Mouse (Mus musculus): ENCODE measurements around the gene Prkd1. TPM values are rescaled to one million over a fixed set of nuclear protein-coding genes. Genes with fewer than 3 reads are reported as not detected.

Gene Prkd1
- total and polyA plus RNA-seq, 2 experiments, result 0.04 to 0.09 TPM

DNA sequence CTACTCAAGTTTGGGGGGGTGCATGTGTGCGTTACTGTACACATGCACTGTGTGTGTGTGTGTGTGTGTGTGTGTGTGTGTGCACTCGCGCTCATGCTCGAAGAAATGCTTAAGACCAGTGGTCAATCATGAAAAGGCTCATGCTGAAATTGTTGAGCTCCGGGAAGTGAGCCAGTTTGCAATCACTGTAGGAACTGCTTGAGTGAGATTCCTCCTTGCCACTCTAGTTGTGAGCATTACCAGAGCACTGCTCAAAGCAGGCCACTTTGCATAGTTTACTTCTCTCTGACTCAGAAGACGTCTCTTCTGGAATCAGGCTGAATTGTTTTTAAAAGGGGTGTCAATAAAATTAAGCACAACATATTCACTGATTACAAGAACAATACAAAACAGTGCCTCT, 54.4 kb downstream of the Prkd1 start:
- Histone ChIP-seq H3K27ac (replicated peaks; ENCODE audit: insufficient read depth, low read depth, low read length) (no peak overlapping the region), H3K27me3 (ENCODE audit: control insufficient read depth, insufficient read depth, low read length) (no peaks in the 10 kb centered on the region), H3K9ac (ENCODE audit: low read depth, low read length) (no peak overlapping the region), H3K79me2 (ENCODE audit: control insufficient read depth, insufficient read depth, low read length) (no peaks in the 10 kb centered on the region), H3K36me3 (ENCODE audit: control insufficient read depth, insufficient read depth, low read length) (no peaks in the 10 kb centered on the region), H3K4me3 (ENCODE audit: insufficient read depth, low read depth, low read length) (no peak overlapping the region), H3K4me1 (ENCODE audit: control insufficient read depth, insufficient read depth, low read length) (no peaks in the 10 kb centered on the region)
- TF ChIP-seq CTCF (IDR thresholded peaks at IDR 0.05; ENCODE audit: low read depth, low read length), result no peak
- no peak for TF ChIP-seq POLR2A (IDR thresholded peaks at IDR 0.05; ENCODE audit: extremely low read depth, insufficient read depth, low read length)
- WGBS, result 76% methylated on average over 6 of the region's 6 CpGs
- DNase-seq (ENCODE audit: extremely low read depth, low read depth, low spot score), result no peak

DNA sequence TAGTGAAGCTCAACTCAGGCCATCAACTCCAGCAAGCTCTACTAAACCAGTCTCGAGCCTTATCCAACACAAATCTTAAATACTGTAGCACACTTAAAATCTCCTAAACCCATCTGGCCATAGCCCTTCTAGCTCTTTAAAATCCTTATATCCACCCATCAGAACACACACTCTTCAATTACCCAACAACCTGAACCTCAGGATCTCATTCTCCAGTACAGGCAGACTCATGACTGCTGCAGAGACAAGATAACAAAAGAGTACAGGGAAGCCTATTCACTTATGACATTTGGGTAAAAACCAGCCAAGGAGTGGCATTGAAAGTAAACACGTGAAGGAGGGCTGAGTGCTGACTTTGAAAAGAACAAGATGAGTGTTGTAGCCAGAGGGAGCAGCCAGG, 55.4 kb downstream of the Prkd1 start:
- 69% methylated on average over 2 of the region's 2 CpGs for WGBS
- Histone ChIP-seq H3K9ac (ENCODE audit: low read depth, low read length) (no peak overlapping the region), H3K4me3 (ENCODE audit: insufficient read depth, low read depth, low read length) (no peak overlapping the region), H3K79me2 (ENCODE audit: control insufficient read depth, insufficient read depth, low read length) (no peaks in the 10 kb centered on the region), H3K4me1 (ENCODE audit: control insufficient read depth, insufficient read depth, low read length) (no peaks in the 10 kb centered on the region), H3K27ac (replicated peaks; ENCODE audit: insufficient read depth, low read depth, low read length) (no peak overlapping the region), H3K27me3 (ENCODE audit: control insufficient read depth, insufficient read depth, low read length) (no peaks in the 10 kb centered on the region), H3K36me3 (ENCODE audit: control insufficient read depth, insufficient read depth, low read length) (no peaks in the 10 kb centered on the region)
- DNase-seq (ENCODE audit: extremely low read depth, low read depth, low spot score), result no peak
- TF ChIP-seq CTCF (IDR thresholded peaks at IDR 0.05; ENCODE audit: low read depth, low read length), result no peak
- TF ChIP-seq POLR2A (IDR thresholded peaks at IDR 0.05; ENCODE audit: extremely low read depth, insufficient read depth, low read length), result no peak

DNA sequence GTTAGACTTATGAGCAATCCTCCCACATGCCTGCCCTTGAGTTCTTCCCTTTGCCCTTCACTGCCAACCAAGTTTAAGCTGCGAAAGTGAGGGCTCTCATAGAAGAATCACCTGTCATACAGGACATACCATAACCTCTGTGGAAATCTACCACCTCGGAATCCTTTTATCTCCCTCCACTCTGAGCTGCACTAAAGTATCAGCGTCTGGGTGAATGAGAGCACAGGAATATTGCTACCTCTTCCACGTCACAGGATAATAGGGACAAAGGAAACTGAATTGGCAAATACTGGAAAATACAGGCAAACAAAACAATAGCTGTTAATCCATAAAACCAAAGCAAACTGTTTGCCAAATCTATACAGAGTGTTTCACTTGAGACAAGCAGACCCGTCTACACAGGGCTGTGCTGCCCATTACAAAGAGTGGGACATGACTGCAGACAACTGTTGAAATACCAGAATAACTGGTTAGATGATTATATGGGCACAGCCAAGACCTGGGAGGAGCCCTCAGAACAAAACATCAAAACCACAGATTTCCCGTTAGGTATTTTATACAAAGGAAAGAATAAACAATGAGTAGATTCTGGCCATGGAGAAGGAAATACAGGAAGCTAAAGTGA, 60.6 kb downstream of the Prkd1 start:
- H3K9ac ChIP-seq (ENCODE audit: low read depth, low read length), result no peak overlapping the region
- no peaks in the 10 kb centered on the region for H3K36me3 ChIP-seq (ENCODE audit: control insufficient read depth, insufficient read depth, low read length)
- WGBS, result 70% methylated on average over 6 of the region's 6 CpGs
- no peaks in the 10 kb centered on the region for H3K27me3 ChIP-seq (ENCODE audit: control insufficient read depth, insufficient read depth, low read length)
- H3K27ac ChIP-seq (replicated peaks; ENCODE audit: insufficient read depth, low read depth, low read length), result no peak overlapping the region
- no peaks in the 10 kb centered on the region for H3K79me2 ChIP-seq (ENCODE audit: control insufficient read depth, insufficient read depth, low read length)
- DNase-seq (ENCODE audit: extremely low read depth, low read depth, low spot score), result no peak
- TF ChIP-seq CTCF (IDR thresholded peaks at IDR 0.05; ENCODE audit: low read depth, low read length), result no peak
- no peak for TF ChIP-seq POLR2A (IDR thresholded peaks at IDR 0.05; ENCODE audit: extremely low read depth, insufficient read depth, low read length)
- no peak overlapping the region for H3K4me3 ChIP-seq (ENCODE audit: insufficient read depth, low read depth, low read length)
- no peaks in the 10 kb centered on the region for H3K4me1 ChIP-seq (ENCODE audit: control insufficient read depth, insufficient read depth, low read length)

DNA sequence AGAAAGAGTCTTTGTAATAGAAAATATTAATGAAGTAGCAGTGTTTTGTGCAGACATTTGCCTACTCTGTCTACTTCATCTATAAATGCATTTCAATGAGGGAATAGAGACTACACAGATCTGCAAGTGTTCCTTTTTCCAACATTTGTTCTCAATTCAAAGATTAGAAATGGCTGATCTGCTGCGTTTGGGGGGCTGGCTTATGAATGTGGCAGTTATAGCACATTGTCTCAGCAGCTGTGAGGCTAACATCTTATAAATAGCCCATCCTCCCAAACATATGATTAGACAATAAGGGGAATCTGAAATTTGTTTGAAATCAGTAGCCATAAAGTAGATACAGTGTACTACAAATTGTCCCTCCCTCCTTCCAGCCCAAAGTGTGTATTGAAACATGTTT, 83.7 kb downstream of the Prkd1 start:
- TF ChIP-seq POLR2A (IDR thresholded peaks at IDR 0.05; ENCODE audit: extremely low read depth, insufficient read depth, low read length) (no peak), CTCF (IDR thresholded peaks at IDR 0.05; ENCODE audit: low read depth, low read length) (no peak)
- DNase-seq (ENCODE audit: extremely low read depth, low read depth, low spot score), result no peak
- Histone ChIP-seq H3K27ac (replicated peaks; ENCODE audit: insufficient read depth, low read depth, low read length) (no peak overlapping the region), H3K79me2 (ENCODE audit: control insufficient read depth, insufficient read depth, low read length) (no peaks in the 10 kb centered on the region), H3K4me1 (ENCODE audit: control insufficient read depth, insufficient read depth, low read length) (no peaks in the 10 kb centered on the region), H3K27me3 (ENCODE audit: control insufficient read depth, insufficient read depth, low read length) (no peaks in the 10 kb centered on the region), H3K36me3 (ENCODE audit: control insufficient read depth, insufficient read depth, low read length) (no peaks in the 10 kb centered on the region), H3K9ac (ENCODE audit: low read depth, low read length) (no peak overlapping the region), H3K4me3 (ENCODE audit: insufficient read depth, low read depth, low read length) (no peak overlapping the region)
- WGBS, result 66% methylated on average over 1 of the region's 1 CpGs

DNA sequence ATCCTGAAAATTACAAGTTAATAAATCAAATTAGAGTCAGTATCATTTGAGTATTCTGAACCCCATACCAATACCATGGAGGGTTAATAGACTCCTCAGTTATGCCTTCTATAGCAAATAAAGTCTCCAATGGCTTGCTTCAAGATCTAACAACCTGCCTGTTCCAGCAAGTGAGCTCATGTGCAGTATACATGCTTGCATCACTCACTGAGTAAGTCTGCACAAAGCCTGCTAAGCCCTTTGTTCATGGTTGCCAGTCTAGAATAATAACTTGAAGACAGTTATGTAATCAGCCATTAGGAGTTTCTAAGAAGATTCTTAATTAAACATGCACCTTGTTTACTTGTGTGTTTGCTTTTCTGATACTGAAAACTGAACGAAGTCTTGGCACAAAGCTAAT, 88.4 kb downstream of the Prkd1 start:
- Histone ChIP-seq H3K9ac (ENCODE audit: low read depth, low read length) (no peak overlapping the region), H3K4me3 (ENCODE audit: insufficient read depth, low read depth, low read length) (no peak overlapping the region), H3K27ac (replicated peaks; ENCODE audit: insufficient read depth, low read depth, low read length) (no peak overlapping the region), H3K4me1 (ENCODE audit: control insufficient read depth, insufficient read depth, low read length) (no peaks in the 10 kb centered on the region), H3K36me3 (ENCODE audit: control insufficient read depth, insufficient read depth, low read length) (no peaks in the 10 kb centered on the region), H3K79me2 (ENCODE audit: control insufficient read depth, insufficient read depth, low read length) (no peaks in the 10 kb centered on the region), H3K27me3 (ENCODE audit: control insufficient read depth, insufficient read depth, low read length) (no peaks in the 10 kb centered on the region)
- DNase-seq (ENCODE audit: extremely low read depth, low read depth, low spot score), result no peak
- WGBS, result 24% methylated on average over 1 of the region's 1 CpGs
- TF ChIP-seq POLR2A (IDR thresholded peaks at IDR 0.05; ENCODE audit: extremely low read depth, insufficient read depth, low read length) (no peak), CTCF (IDR thresholded peaks at IDR 0.05; ENCODE audit: low read depth, low read length) (no peak)

DNA sequence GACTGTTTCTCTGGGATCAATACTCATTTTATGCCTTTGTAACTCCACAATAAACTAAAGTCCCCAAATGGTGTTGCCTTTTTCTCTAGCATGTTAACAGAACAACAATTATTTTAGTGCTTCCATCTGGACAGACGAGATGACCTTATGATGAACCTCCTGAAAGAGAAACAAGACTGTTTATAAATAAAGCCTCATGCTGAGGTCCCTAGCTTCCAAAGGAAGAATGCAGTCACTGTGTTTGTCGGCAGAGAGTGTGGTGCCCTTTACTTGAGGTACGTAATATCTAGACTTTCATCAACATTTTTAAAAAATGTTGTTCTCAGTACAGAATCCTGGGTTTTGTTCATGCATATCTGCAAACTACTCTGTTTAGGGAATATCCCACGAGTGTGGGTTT, 90.7 kb downstream of the Prkd1 start:
- WGBS, result 58% methylated on average over 4 of the region's 4 CpGs
- Histone ChIP-seq H3K4me3 (ENCODE audit: insufficient read depth, low read depth, low read length) (no peak overlapping the region), H3K36me3 (ENCODE audit: control insufficient read depth, insufficient read depth, low read length) (no peaks in the 10 kb centered on the region), H3K79me2 (ENCODE audit: control insufficient read depth, insufficient read depth, low read length) (no peaks in the 10 kb centered on the region), H3K27me3 (ENCODE audit: control insufficient read depth, insufficient read depth, low read length) (no peaks in the 10 kb centered on the region), H3K27ac (replicated peaks; ENCODE audit: insufficient read depth, low read depth, low read length) (no peak overlapping the region), H3K4me1 (ENCODE audit: control insufficient read depth, insufficient read depth, low read length) (no peaks in the 10 kb centered on the region), H3K9ac (ENCODE audit: low read depth, low read length) (no peak overlapping the region)
- no peak for DNase-seq (ENCODE audit: extremely low read depth, low read depth, low spot score)
- TF ChIP-seq POLR2A (IDR thresholded peaks at IDR 0.05; ENCODE audit: extremely low read depth, insufficient read depth, low read length) (no peak), CTCF (IDR thresholded peaks at IDR 0.05; ENCODE audit: low read depth, low read length) (no peak)
